Mouse (Mus musculus) T-helper 2 cell (primary cell): ENCODE results near the gene Glra4.
"Not testable (repeated sequence)": the region's sequence is repeated elsewhere in the genome, so short reads cannot be mapped to it uniquely, and the experiment has no call there.

Experiments used
- in situ Hi-C: fragments of 300-600 bp; cut with MboI, MseI; formaldehyde crosslinking; loops from one replicate; pipeline ENCODE4 v1.15.1; 2025; ENCODE audit warnings: high pct_unique_total_duplicates

Glra4 gene

GRCm38 (mm10) chrX:136740087-136740790 lies 39.7 kb downstream of the Glra4 start:
- in situ Hi-C loops, result no loop called here

- in situ Hi-C loops, result no loop called here
Measured at GRCm38 (mm10) chrX:136732016-136732415, 47.9 kb downstream of the Glra4 start.

- in situ Hi-C loops, result not testable (repeated sequence)
Measured at GRCm38 (mm10) chrX:136714742-136715474, 65.0 kb downstream of the Glra4 start.

GRCm38 (mm10) chrX:136708782-136709181 lies 71.2 kb downstream of the Glra4 start:
- in situ Hi-C loops, result no loop called here

GRCm38 (mm10) chrX:136708168-136708681 lies 71.7 kb downstream of the Glra4 start:
- in situ Hi-C loops, result no loop called here
